Mouse (Mus musculus) embryonic facial prominence, embryonic 13.5 days (tissue): ENCODE measurements at regions not wholly inside any gene's neighbourhood (a gene's known extent, or its start where the extent isn't known, plus 50 kb on each side); places are given as distances from the start of the nearest gene placed in this dataset.

Experiments
- ATAC-seq: fragments of 200-750 bp; cut with Nextera tagmentation; 2 replicates; pipeline ENCODE4 v1.8.0; 2017; ENCODE audit warnings: low read depth; ENCODE audit not compliant: insufficient number of reproducible peaks, insufficient read depth, low FRiP score, low TSS enrichment
- H3K27ac ChIP-seq: fragments of 300-500 bp; sonication (generic); 2 replicates; pipeline ENCODE4 v1.5.1; 2015; ENCODE audit warnings: moderate library complexity, mild to moderate bottlenecking, inconsistent platforms
- H3K27me3 ChIP-seq: fragments of 300-500 bp; sonication (generic); 2 replicates; pipeline ENCODE4 v1.6.1; 2015; ENCODE audit warnings: mild to moderate bottlenecking, inconsistent platforms
- H3K36me3 ChIP-seq: fragments of 300-500 bp; sonication (generic); 2 replicates; pipeline ENCODE4 v1.6.1; 2015; ENCODE audit warnings: mild to moderate bottlenecking, inconsistent platforms
- H3K4me1 ChIP-seq: fragments of 300-500 bp; sonication (generic); 2 replicates; pipeline ENCODE4 v1.6.1; 2015; ENCODE audit warnings: inconsistent platforms
- H3K4me2 ChIP-seq: fragments of 300-500 bp; sonication (generic); 2 replicates; pipeline ENCODE4 v1.6.1; 2015; ENCODE audit warnings: moderate library complexity, mild to moderate bottlenecking, inconsistent platforms
- H3K4me3 ChIP-seq: fragments of 300-500 bp; sonication (generic); 2 replicates; pipeline ENCODE4 v1.5.1; 2015; ENCODE audit warnings: mild to moderate bottlenecking, inconsistent platforms
- H3K9ac ChIP-seq: fragments of 300-500 bp; sonication (generic); 2 replicates; pipeline ENCODE4 v1.6.1; 2015; ENCODE audit warnings: mild to moderate bottlenecking, inconsistent platforms
- H3K9me3 ChIP-seq: fragments of 300-500 bp; sonication (generic); 2 replicates; pipeline ENCODE4 v1.6.1; 2016; ENCODE audit warnings: inconsistent platforms
- WGBS: fragments of 180-500 bp; shearing (Covaris S2); methylation state at CpG from one replicate; pipeline ENCODE4 v1.1.7; 2015; ENCODE audit warnings: mixed read lengths; 5-methylcytosine and 5-hydroxymethylcytosine counted together

DNA sequence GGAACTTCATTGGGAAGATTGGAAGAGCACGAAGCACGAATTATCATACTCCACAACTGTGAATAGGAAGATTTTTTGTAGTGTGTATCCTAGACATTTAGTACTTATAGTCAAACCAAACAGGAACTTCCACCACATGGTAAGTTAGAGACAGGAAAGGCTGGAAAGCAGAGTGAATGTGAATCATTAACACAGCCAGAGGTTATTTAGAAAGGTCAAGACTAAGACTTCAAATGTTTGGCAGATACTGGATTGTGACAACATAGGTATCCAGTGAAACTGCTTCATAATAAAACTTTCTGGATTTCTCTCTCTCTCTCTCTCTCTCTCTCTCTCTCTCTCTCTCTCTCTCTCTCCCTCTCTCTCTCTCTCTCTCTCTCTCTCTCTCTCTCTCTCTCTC lies 246.4 kb upstream of the Tet2 start:
- no peak overlapping the region for H3K4me2 ChIP-seq
- no peaks in the 10 kb centered on the region for H3K36me3 ChIP-seq
- H3K9ac ChIP-seq: no peak overlapping the region
- no peaks in the 10 kb centered on the region for H3K4me1 ChIP-seq
- no peaks in the 10 kb centered on the region for H3K9me3 ChIP-seq
- ATAC-seq: no peak
- no peak overlapping the region for H3K4me3 ChIP-seq
- H3K27me3 ChIP-seq: no peaks in the 10 kb centered on the region
- WGBS: 87% methylated on average over 2 of the region's 2 CpGs
- H3K27ac ChIP-seq: no peak overlapping the region

DNA sequence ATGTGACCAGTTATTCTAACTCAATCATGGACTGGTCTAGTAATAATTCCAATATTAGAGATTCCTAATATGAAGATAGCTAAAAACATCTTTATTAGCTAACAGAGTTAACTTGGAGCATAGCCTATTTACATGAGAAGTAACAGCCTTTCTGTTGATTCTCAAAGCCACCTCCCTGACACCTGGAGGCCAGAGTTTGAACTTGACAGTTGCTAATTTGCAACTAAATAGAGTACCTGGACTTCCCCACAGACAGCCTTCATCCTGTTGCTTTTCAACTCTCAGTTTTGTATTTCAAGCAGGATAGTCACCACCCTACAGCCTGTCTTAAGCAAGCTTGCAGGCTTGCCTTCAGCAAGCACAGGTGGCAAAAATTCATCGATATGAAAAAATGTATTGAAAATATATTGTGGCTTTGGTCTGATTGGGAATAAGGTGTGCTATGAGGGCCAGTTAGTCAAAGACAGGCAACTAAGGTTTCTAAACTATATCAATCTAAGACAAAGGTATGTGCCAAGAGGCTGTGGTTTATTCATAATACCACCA lies 264.1 kb upstream of the Tet2 start:
- no peaks in the 10 kb centered on the region for H3K36me3 ChIP-seq
- no peaks in the 10 kb centered on the region for H3K9me3 ChIP-seq
- WGBS: 90% methylated on average over 1 of the region's 1 CpGs
- H3K4me2 ChIP-seq: no peak overlapping the region
- no peak for ATAC-seq
- H3K4me1 ChIP-seq: no peaks in the 10 kb centered on the region
- no peak overlapping the region for H3K27ac ChIP-seq
- no peak overlapping the region for H3K9ac ChIP-seq
- no peaks in the 10 kb centered on the region for H3K27me3 ChIP-seq
- H3K4me3 ChIP-seq: no peak overlapping the region

DNA sequence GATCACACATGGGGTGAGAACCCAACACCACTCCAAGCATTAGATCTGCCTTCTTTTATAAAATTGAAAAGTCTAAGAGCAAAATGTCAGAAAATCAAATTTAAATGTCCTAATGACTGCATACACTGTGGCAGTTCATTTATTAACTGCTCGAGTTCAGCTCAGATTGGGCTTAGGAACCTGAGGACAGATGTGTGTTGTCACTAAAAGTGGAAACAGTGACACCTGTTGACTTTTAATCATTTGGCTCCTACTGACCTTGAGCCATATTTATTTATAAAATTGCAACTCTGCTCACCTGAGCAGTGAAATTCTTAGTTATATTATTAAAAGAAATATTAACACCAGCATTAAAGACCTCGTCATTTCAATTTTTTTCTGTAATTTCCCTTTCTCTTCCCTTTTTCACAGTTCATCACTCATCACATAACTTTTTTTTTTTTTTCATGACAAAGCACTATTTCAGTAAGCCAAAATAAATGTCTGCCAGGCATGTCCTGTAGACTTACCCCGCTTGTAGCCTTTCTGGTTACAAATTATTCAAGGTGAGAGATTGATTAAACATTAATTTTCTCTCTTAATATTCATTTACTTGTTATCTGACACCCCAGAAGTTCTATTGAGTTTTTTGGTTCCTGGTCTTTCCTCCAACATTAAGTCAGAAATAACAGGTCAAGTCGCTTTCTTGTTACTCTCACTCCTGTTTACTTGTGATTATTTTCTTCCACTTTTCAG lies 274.2 kb upstream of the Tet2 start:
- Histone ChIP-seq H3K27ac (no peak overlapping the region), H3K4me2 (no peak overlapping the region), H3K4me3 (no peak overlapping the region), H3K27me3 (no peaks in the 10 kb centered on the region), H3K36me3 (no peaks in the 10 kb centered on the region), H3K4me1 (no peaks in the 10 kb centered on the region), H3K9me3 (no peaks in the 10 kb centered on the region), H3K9ac (no peak overlapping the region)
- WGBS: 77% methylated on average over 4 of the region's 4 CpGs
- ATAC-seq: no peak

DNA sequence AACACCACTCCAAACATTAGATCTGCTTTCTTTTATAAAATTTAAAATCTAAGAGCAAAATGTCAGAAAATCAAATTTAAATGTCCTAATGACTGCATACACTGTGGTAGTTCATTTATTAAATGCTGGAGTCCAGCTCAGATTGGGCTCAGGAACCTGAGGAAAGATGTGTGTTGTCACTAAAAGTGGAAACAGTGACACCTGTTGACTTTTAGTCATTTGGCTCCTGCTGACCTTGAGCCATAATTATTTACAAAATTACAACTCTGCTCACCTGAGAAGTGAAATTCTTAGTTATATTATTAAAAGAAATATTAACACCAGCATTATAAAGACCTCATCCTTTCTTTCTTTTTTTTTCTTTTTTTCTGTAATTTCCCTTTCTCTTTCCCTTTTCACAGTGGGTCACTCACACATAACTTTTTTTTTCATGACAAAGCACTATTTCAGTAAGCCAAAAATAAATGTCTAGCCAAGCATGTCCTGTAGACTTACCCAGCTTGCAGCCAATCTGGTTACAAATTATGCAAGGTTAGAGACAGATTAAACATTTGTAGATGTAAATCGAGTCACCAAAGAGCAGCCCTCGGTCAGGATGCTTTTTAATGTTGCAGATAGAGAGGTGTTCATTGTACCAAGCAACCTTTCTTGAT lies 288.9 kb upstream of the Tet2 start:
- no peaks in the 10 kb centered on the region for H3K4me1 ChIP-seq
- WGBS: 89% methylated on average over 2 of the region's 2 CpGs
- no peak overlapping the region for H3K4me3 ChIP-seq
- no peaks in the 10 kb centered on the region for H3K36me3 ChIP-seq
- no peak overlapping the region for H3K9ac ChIP-seq
- no peak for ATAC-seq
- no peaks in the 10 kb centered on the region for H3K9me3 ChIP-seq
- no peak overlapping the region for H3K27ac ChIP-seq
- H3K27me3 ChIP-seq: no peaks in the 10 kb centered on the region
- H3K4me2 ChIP-seq: no peak overlapping the region

DNA sequence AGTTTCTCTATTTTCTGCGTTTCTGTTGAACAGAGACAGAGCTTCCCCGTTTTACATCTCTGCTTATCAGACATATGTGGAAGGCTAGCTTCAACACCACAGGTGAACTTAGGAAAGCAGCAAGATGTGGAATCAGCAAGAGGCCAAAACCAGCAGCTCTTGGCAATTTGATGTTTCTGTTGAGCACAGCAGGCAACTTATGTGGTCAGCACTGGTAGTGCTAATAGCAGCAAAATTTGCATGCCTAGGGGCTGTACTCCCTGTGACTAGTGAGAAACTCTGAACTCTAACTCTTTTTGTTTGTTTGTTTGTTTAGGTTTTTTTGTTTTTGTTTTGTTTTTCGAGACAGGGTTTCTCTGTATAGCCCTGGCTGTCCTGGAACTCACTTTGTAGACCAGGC lies 289.5 kb upstream of the Tet2 start:
- ATAC-seq: no peak
- H3K27me3 ChIP-seq: no peaks in the 10 kb centered on the region
- H3K9ac ChIP-seq: no peak overlapping the region
- no peak overlapping the region for H3K27ac ChIP-seq
- no peaks in the 10 kb centered on the region for H3K9me3 ChIP-seq
- H3K4me3 ChIP-seq: no peak overlapping the region
- no peaks in the 10 kb centered on the region for H3K36me3 ChIP-seq
- 82% methylated on average over 3 of the region's 3 CpGs for WGBS
- no peaks in the 10 kb centered on the region for H3K4me1 ChIP-seq
- no peak overlapping the region for H3K4me2 ChIP-seq

DNA sequence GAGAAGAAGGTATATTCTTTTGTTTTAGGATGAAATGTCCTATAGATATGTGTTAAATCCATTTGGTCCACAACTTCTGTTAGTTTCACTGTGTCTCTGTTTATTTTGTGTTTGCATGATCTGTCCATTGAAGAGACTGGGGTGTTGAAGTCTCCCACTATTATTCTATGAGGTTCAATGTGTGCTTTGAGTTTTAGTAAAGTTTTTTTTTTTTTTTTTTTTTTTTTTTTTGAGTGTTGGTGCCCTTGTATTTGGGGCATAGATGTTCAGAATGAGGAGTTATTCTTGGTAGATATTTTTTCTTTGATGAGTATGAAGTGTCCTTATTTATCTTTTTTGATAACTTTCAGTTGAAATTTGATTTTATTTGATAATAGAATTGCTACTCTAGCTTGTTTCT lies 301.4 kb upstream of the Tet2 start:
- no peaks in the 10 kb centered on the region for H3K9me3 ChIP-seq
- H3K36me3 ChIP-seq: no peaks in the 10 kb centered on the region
- no peak overlapping the region for H3K4me3 ChIP-seq
- no peak overlapping the region for H3K4me2 ChIP-seq
- no peak overlapping the region for H3K27ac ChIP-seq
- ATAC-seq: no peak
- H3K9ac ChIP-seq: no peak overlapping the region
- H3K27me3 ChIP-seq: no peaks in the 10 kb centered on the region
- no peaks in the 10 kb centered on the region for H3K4me1 ChIP-seq

DNA sequence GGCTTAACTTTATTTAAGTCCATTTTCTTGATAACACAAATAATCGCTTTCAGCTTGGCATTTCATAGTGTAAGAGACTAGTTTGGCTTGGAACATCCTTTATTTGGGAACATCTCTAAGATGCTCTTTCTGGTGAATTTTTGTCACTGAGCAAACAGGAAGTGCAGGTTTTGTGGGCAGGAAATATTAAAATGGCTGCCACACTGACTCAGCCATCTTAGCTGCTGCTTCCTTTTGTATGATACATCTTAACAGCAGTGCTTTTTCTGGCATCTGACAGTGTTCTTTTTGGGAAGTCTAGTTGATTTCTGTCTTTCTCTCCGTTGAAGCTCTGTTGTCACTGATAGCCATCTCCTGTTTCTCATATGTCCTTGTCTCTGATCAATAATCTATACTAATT lies 329.4 kb upstream of the Tet2 start:
- Histone ChIP-seq H3K4me1 (peaks cover 14% of the 10 kb centered on the region), H3K4me2 (no peak overlapping the region), H3K36me3 (no peaks in the 10 kb centered on the region), H3K4me3 (no peak overlapping the region), H3K27me3 (no peaks in the 10 kb centered on the region), H3K27ac (no peak overlapping the region), H3K9ac (no peak overlapping the region), H3K9me3 (no peaks in the 10 kb centered on the region)
- WGBS: 80% methylated on average over 2 of the region's 2 CpGs
- no peak for ATAC-seq

DNA sequence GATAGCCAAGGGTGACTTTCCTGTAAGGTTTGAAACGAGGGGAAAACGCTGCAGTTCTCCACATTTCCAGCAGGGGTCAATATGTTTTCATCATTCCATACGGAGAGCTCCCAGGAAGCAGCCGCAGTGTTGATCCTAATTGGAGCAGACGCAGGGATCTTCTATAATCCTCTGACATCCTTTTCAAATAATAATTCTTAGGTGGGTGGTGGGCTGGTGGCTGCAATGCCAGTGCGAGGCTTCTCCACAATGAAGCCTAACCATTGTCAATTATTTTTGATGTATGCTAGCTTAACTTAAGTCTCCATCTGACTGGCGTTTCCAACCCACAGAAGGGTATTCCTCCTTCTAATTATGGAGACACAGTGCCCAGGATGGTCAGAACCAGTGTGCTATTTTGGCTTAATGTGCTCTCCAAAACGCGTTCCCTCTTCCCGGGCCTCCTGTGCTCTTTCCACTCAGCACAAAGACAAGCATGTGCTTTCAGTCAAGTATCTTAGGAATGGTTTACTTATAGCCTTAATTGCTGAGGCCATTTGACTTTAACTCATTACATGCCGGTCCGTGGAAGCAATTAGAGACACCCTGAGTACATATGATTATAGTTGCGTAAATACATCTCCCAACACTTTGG lies 331.6 kb upstream of the Tet2 start:
- Histone ChIP-seq H3K27ac (peak overlapping the region; percentile 55), H3K4me1 (peaks cover 14% of the 10 kb centered on the region), H3K4me2 (peak overlapping the region; percentile 54), H3K36me3 (no peaks in the 10 kb centered on the region), H3K27me3 (no peaks in the 10 kb centered on the region), H3K9me3 (no peaks in the 10 kb centered on the region), H3K9ac (0 out of 2 replicates have a peak overlapping the region, but pooled peaks have one; percentile 12), H3K4me3 (peak overlapping the region; percentile 17)
- 3% methylated on average over 13 of the region's 13 CpGs for WGBS
- ATAC-seq: peak; percentile 73

DNA sequence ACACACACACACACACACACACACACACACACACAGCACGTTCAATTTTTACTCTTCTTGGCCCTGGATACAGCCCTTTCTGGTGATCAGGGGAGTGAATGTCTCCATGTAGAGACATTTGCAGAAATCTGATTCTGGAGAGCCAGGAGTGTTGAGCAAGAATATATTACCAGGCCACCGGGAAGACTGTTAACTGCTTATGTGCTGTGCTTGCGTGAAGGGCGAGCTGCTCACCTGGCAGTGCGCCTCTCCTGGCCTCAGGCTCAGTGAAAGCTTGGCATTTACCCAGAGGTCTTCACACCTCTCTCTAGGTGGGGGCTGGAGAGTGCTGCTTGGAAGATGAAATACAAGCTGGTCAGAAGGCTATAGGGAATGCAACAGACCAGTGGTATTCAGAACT lies 332.4 kb upstream of the Tet2 start:
- H3K4me1 ChIP-seq: peaks cover 14% of the 10 kb centered on the region
- H3K27ac ChIP-seq: peak overlapping the region; percentile 24; the same call in 1 of the 2 replicates
- no peaks in the 10 kb centered on the region for H3K36me3 ChIP-seq
- peak overlapping the region; percentile 54 for H3K4me2 ChIP-seq
- H3K9me3 ChIP-seq: no peaks in the 10 kb centered on the region
- no peak overlapping the region for H3K4me3 ChIP-seq
- H3K27me3 ChIP-seq: no peaks in the 10 kb centered on the region
- 22% methylated on average over 5 of the region's 5 CpGs for WGBS
- no peak overlapping the region for H3K9ac ChIP-seq
- ATAC-seq: no peak

DNA sequence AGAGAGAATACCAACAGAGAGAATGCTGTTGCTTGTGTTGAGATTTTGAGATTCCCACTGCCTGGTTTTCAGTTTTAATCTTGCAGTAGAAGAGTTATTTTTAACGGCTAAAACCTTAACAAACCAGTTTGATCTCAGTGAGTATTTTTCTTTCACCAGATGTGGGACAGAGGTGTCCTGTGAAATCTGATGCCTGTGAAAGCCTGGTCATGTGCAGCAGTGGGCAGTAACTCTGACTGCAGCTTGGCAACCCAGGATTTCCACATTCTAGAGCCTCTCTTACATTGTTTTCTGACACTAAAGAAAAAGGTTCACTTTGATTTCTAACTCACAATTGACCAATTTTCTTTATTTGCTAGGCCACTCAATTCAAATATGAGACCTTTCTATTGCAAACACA lies 335.7 kb upstream of the Tet2 start:
- Histone ChIP-seq H3K4me2 (no peak overlapping the region), H3K9ac (no peak overlapping the region), H3K4me1 (peaks cover 14% of the 10 kb centered on the region), H3K27ac (no peak overlapping the region), H3K4me3 (no peak overlapping the region), H3K27me3 (no peaks in the 10 kb centered on the region), H3K9me3 (no peaks in the 10 kb centered on the region), H3K36me3 (no peaks in the 10 kb centered on the region)
- 0% methylated on average over 1 of the region's 1 CpGs for WGBS
- no peak for ATAC-seq

DNA sequence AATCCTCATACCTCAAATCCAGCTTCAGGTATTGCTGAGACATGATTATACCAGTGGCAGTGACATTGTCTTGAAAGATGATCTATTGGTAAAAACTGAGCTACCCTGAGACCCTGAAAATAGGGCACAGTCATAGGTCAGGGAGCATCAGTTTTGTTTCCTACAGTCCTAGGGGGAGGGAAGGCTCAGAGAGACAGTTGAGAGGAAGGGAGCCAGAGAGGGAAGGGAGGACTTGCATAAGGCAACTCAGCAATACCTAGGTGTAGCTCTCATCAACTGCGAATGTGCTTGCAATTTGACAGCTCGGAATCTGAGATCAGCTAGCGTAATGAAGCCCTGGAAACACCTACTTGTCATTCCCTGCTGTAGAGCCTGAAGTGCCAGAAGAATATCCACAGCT lies 334.4 kb upstream of the Cxxc4 start:
- H3K4me1 ChIP-seq: no peaks in the 10 kb centered on the region
- no peaks in the 10 kb centered on the region for H3K27me3 ChIP-seq
- H3K4me3 ChIP-seq: no peak overlapping the region
- 72% methylated on average over 3 of the region's 3 CpGs for WGBS
- ATAC-seq: no peak
- no peak overlapping the region for H3K4me2 ChIP-seq
- no peak overlapping the region for H3K27ac ChIP-seq
- no peaks in the 10 kb centered on the region for H3K36me3 ChIP-seq
- H3K9me3 ChIP-seq: no peaks in the 10 kb centered on the region
- H3K9ac ChIP-seq: no peak overlapping the region

DNA sequence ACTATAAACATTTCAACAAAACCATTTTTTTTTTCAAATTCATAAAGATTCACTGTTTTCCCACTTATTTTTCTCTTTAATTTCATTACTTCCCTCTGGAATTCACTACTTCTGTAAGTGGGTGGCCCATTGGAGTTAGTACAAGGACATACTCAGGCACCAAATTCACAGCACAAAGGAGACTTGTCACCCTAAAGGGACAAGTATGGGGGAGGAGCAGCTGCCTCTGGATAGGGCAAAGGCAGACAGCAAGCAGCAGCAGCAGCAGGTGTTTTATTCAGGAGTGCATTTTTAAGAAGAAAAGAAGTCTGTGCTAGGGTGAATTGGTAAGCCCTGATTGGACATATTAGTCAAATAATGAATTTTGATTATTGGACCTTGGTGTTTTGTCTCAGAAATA lies 314.1 kb upstream of the Cxxc4 start:
- Histone ChIP-seq H3K4me2 (no peak overlapping the region), H3K9me3 (no peaks in the 10 kb centered on the region), H3K9ac (no peak overlapping the region), H3K27me3 (no peaks in the 10 kb centered on the region), H3K4me3 (no peak overlapping the region), H3K27ac (no peak overlapping the region), H3K4me1 (no peaks in the 10 kb centered on the region), H3K36me3 (no peaks in the 10 kb centered on the region)
- no peak for ATAC-seq
